Mouse (Mus musculus): ENCODE results near the gene Sergef.
"Not testable (repeated sequence)": the region's sequence is repeated elsewhere in the genome, so short reads cannot be mapped to it uniquely, and the experiment has no call there.

Gene Sergef

GRCm38 (mm10) chr7:46572803-46573594 is 66.6 kb downstream of the Sergef start:
- DNase-seq: no peak

GRCm38 (mm10) chr7:46569509-46569908 is 70.1 kb downstream of the Sergef start:
- not testable (repeated sequence) for DNase-seq

- no peak for DNase-seq
Observed at GRCm38 (mm10) chr7:46566318-46567007, 73.1 kb downstream of the Sergef start.

GRCm38 (mm10) chr7:46565374-46565773 is 74.2 kb downstream of the Sergef start:
- DNase-seq: no peak

- DNase-seq: no peak
Observed at GRCm38 (mm10) chr7:46563801-46564200, 75.8 kb downstream of the Sergef start.

GRCm38 (mm10) chr7:46560061-46560460 is 79.5 kb downstream of the Sergef start:
- DNase-seq: no peak

GRCm38 (mm10) chr7:46559643-46560042 is 80.0 kb downstream of the Sergef start:
- no peak for DNase-seq

- DNase-seq: no peak
Observed at GRCm38 (mm10) chr7:46559006-46559405, 80.6 kb downstream of the Sergef start.

- DNase-seq: no peak
Observed at GRCm38 (mm10) chr7:46557996-46558395, 81.6 kb downstream of the Sergef start.

- no peak for DNase-seq
Observed at GRCm38 (mm10) chr7:46557387-46557786, 82.2 kb downstream of the Sergef start.

- no peak for DNase-seq
Observed at GRCm38 (mm10) chr7:46556358-46557118, 83.1 kb downstream of the Sergef start.

- DNase-seq: no peak
Observed at GRCm38 (mm10) chr7:46555731-46556130, 83.9 kb downstream of the Sergef start.

GRCm38 (mm10) chr7:46554855-46555254 is 84.8 kb downstream of the Sergef start:
- no peak for DNase-seq

- no peak for DNase-seq
Observed at GRCm38 (mm10) chr7:46554003-46554402, 85.6 kb downstream of the Sergef start.

- DNase-seq: no peak
Observed at GRCm38 (mm10) chr7:46551935-46552752, 87.5 kb downstream of the Sergef start.

GRCm38 (mm10) chr7:46551173-46551572 is 88.4 kb downstream of the Sergef start:
- no peak for DNase-seq

- DNase-seq: no peak
Observed at GRCm38 (mm10) chr7:46548124-46548523, 91.5 kb downstream of the Sergef start.

GRCm38 (mm10) chr7:46547642-46548041 is 92.0 kb downstream of the Sergef start:
- DNase-seq: no peak

- peak; percentile 50 for DNase-seq
Observed at GRCm38 (mm10) chr7:46546539-46546938, 93.1 kb downstream of the Sergef start.

GRCm38 (mm10) chr7:46544195-46544641 is 95.4 kb downstream of the Sergef start:
- peak; percentile 61 for DNase-seq

GRCm38 (mm10) chr7:46542117-46542516 is 97.5 kb downstream of the Sergef start:
- no peak for DNase-seq

- no peak for DNase-seq
Observed at GRCm38 (mm10) chr7:46540616-46541015, 99.0 kb downstream of the Sergef start.

All from layer of hippocampus, adult 9-11 months (tissue).